Mouse (Mus musculus) kidney, embryonic 16.5 days (tissue): ENCODE measurements around the gene Prdx3. TPM values are rescaled to one million over a fixed set of nuclear protein-coding genes. Genes with fewer than 3 reads are reported as not detected.

Experiments used
- ATAC-seq: fragments of 200-750 bp; cut with Nextera tagmentation; 2 replicates; pipeline ENCODE4 v1.8.0; 2017; ENCODE audit warnings: moderate TSS enrichment; ENCODE audit not compliant: low FRiP score, low TSS enrichment
- H3K27ac ChIP-seq: fragments of 300-500 bp; sonication (generic); 2 replicates; pipeline ENCODE4 v1.5.1; 2014; ENCODE audit warnings: low read length
- H3K27me3 ChIP-seq: fragments of 300-500 bp; sonication (generic); 2 replicates; pipeline ENCODE4 v1.6.1; 2014; ENCODE audit warnings: low read length, control low read depth, mixed read lengths; ENCODE audit not compliant: insufficient read depth
- H3K36me3 ChIP-seq: fragments of 300-500 bp; sonication (generic); 2 replicates; pipeline ENCODE4 v1.6.1; 2014; ENCODE audit warnings: low read length, control low read depth, mixed read lengths; ENCODE audit not compliant: insufficient read depth
- H3K4me1 ChIP-seq: fragments of 300-500 bp; sonication (generic); 2 replicates; pipeline ENCODE4 v1.6.1; 2014; ENCODE audit warnings: low read length, control low read depth, mixed read lengths; ENCODE audit not compliant: insufficient read depth
- H3K4me2 ChIP-seq: fragments of 300-500 bp; sonication (generic); replicated peaks from 2 replicates; pipeline ENCODE4 v1.6.1; 2014; ENCODE audit warnings: low read depth, low read length
- H3K4me3 ChIP-seq: fragments of 300-500 bp; sonication (generic); 2 replicates; pipeline ENCODE4 v1.5.1; 2014; ENCODE audit warnings: mild to moderate bottlenecking, low read length
- H3K9ac ChIP-seq: fragments of 300-500 bp; sonication (generic); replicated peaks from 2 replicates; pipeline ENCODE4 v1.6.1; 2014; ENCODE audit warnings: low read length
- H3K9me3 ChIP-seq: fragments of 300-500 bp; sonication (generic); 2 replicates; pipeline ENCODE4 v1.6.1; 2016; ENCODE audit warnings: low read length, control low read depth
- WGBS: fragments of 180-500 bp; shearing (Covaris S2); extraction: QIAGEN DNeasy Blood & Tissue Kit; methylation state at CpG from one replicate; pipeline ENCODE4 v1.1.7; 2014; 5-methylcytosine and 5-hydroxymethylcytosine counted together
- polyA plus RNA-seq: library from polyadenylated mRNA; unstranded; fragments of >200 nt; fragmentation: Nextera tagmentation; extraction: Ambion mirVana; gene quantifications from 2 replicates; pipeline ENCODE4 v1.2.1, GENCODE M21; 2015

Prdx3 gene
- polyA plus RNA-seq, 1 experiment from 2014 or later, result 150 TPM

GRCm38 (mm10) chr19:60891934-60892547 lies 17.7 kb upstream of the Prdx3 start:
- Histone ChIP-seq H3K4me2 (peak overlapping the region; percentile 89), H3K4me1 (peaks cover 19% of the 10 kb centered on the region), H3K9me3 (no peaks in the 10 kb centered on the region), H3K27me3 (no peaks in the 10 kb centered on the region), H3K9ac (no peak overlapping the region), H3K36me3 (no peaks in the 10 kb centered on the region), H3K4me3 (peak overlapping the region; percentile 86; the same call in 1 of the 2 replicates), H3K27ac (no peak overlapping the region)
- 36% methylated on average over 1 of the region's 1 CpGs for WGBS
- ATAC-seq, result no peak

DNA sequence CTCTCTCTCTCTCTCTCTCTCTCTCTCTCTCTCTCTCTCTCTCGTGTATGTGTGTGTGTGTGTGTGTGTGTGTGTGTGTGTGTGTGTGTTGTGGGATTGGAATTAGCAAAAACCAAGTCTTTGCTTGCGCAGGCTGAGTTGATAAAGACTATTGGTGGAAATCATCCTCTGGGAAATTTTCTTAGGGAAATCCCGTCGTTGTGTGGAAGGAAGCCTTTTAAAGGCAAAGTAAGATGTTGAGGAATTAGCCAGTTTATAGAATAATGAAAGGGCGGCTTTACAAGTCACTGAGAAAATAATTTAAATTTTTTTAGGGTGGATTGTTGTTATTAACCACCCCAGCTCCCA lies 16.7 kb upstream of the Prdx3 start:
- Histone ChIP-seq H3K4me3 (peak overlapping the region; percentile 86), H3K4me2 (peak overlapping the region; percentile 89), H3K9me3 (no peaks in the 10 kb centered on the region), H3K27ac (no peak overlapping the region), H3K9ac (0 out of 2 replicates have a peak overlapping the region, but pooled peaks have one; percentile 38), H3K36me3 (no peaks in the 10 kb centered on the region), H3K4me1 (peaks cover 19% of the 10 kb centered on the region), H3K27me3 (no peaks in the 10 kb centered on the region)
- ATAC-seq, result no peak
- 15% methylated on average over 5 of the region's 5 CpGs for WGBS

- Histone ChIP-seq H3K27me3 (no peaks in the 10 kb centered on the region), H3K9me3 (no peaks in the 10 kb centered on the region), H3K36me3 (no peaks in the 10 kb centered on the region), H3K4me1 (peaks cover 19% of the 10 kb centered on the region), H3K4me3 (peak overlapping the region; percentile 86), H3K27ac (peak overlapping the region; percentile 67), H3K4me2 (peak overlapping the region; percentile 89), H3K9ac (peak overlapping the region; percentile 78)
- ATAC-seq, result peak; percentile 47
- under 1% methylated on average over 41 of the region's 41 CpGs for WGBS
Observed at GRCm38 (mm10) chr19:60890391-60891122, 16.2 kb upstream of the Prdx3 start.

- Histone ChIP-seq H3K9me3 (no peaks in the 10 kb centered on the region), H3K27me3 (no peaks in the 10 kb centered on the region), H3K27ac (peak within 1 kb of the TSS; percentile 96), H3K4me1 (peaks cover 19% of the 10 kb centered on the region), H3K4me3 (peak within 1 kb of the TSS; percentile 86), H3K4me2 (peak within 1 kb of the TSS; percentile 89), H3K36me3 (no peaks in the 10 kb centered on the region), H3K9ac (peak within 1 kb of the TSS; percentile 78)
- under 1% methylated on average over 54 of the region's 55 CpGs for WGBS
- peak; percentile 99 for ATAC-seq
Observed at GRCm38 (mm10) chr19:60889714-60890315, 15.5 kb upstream of the Prdx3 start, which contains the start of gene Grk5. Grk5 (plus strand) TSS chr19:60889749.

DNA sequence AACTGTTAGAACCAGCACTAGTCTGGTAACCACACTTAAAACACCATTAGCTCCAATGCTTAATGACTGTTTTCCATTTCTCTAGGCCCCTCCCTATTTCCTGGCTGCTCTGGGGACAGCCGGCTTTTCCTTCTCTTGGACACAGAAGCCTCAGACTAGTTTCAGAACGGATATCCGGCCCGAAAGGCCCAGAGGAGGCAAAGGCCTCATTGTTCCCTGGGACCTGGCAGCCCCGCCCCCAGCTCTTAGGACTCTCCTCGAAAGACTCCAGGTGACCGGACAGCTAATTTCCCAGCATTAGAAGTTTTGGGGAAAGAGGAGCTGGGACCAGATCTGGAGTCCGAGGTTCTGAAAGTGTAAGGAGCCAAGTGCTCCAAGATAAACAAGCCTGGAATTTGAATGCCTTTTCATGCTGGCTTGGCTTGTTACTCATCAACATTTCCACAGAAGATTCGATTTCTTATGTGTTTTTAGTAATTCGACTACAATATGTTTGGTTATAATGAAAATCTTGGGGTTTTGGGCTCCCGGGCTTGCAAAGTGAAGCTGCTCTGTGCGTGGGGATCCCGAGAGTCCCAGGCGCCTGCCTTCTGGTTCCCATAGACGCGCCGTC lies 14.9 kb upstream of the Prdx3 start:
- Histone ChIP-seq H3K27ac (peak overlapping the region; percentile 96), H3K9ac (peak overlapping the region; percentile 78), H3K9me3 (no peaks in the 10 kb centered on the region), H3K27me3 (no peaks in the 10 kb centered on the region), H3K4me1 (peaks cover 19% of the 10 kb centered on the region), H3K36me3 (no peaks in the 10 kb centered on the region), H3K4me2 (peak overlapping the region; percentile 89), H3K4me3 (peak overlapping the region; percentile 86)
- WGBS, result 5% methylated on average over 17 of the region's 17 CpGs
- ATAC-seq, result peak; percentile 55

- H3K36me3 ChIP-seq, result no peaks in the 10 kb centered on the region
- H3K9ac ChIP-seq, result no peak overlapping the region
- 79% methylated on average over 2 of the region's 2 CpGs for WGBS
- H3K9me3 ChIP-seq, result no peaks in the 10 kb centered on the region
- peaks cover 19% of the 10 kb centered on the region for H3K4me1 ChIP-seq
- no peak for ATAC-seq
- no peaks in the 10 kb centered on the region for H3K27me3 ChIP-seq
- H3K27ac ChIP-seq, result no peak overlapping the region
- no peak overlapping the region for H3K4me2 ChIP-seq
- H3K4me3 ChIP-seq, result no peak overlapping the region
Observed at GRCm38 (mm10) chr19:60887637-60888036, 13.3 kb upstream of the Prdx3 start.

DNA sequence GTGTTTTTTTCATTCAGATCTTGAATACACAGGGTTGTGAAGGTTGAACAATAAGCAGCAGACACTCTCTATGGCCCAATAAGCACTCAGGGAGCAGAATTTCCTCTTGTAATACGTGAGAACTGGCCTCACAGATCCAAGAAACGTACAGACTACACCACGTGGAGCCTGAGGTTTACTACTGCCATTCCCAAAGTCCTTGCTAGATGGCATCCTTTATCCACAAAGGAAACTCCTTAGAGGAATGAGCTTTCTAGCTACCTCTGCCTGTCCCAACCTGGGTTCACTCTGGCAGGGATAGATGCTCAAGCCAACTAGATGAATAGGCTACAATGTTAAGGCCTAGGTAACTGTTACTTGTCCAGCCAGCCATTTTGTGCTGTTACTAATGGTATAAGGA lies 8.8 kb upstream of the Prdx3 start:
- no peaks in the 10 kb centered on the region for H3K27me3 ChIP-seq
- H3K27ac ChIP-seq, result no peak overlapping the region
- H3K36me3 ChIP-seq, result no peaks in the 10 kb centered on the region
- H3K4me2 ChIP-seq, result no peak overlapping the region
- no peaks in the 10 kb centered on the region for H3K9me3 ChIP-seq
- no peak for ATAC-seq
- H3K4me3 ChIP-seq, result no peak overlapping the region
- 4% methylated on average over 3 of the region's 3 CpGs for WGBS
- H3K9ac ChIP-seq, result no peak overlapping the region
- H3K4me1 ChIP-seq, result no peaks in the 10 kb centered on the region

DNA sequence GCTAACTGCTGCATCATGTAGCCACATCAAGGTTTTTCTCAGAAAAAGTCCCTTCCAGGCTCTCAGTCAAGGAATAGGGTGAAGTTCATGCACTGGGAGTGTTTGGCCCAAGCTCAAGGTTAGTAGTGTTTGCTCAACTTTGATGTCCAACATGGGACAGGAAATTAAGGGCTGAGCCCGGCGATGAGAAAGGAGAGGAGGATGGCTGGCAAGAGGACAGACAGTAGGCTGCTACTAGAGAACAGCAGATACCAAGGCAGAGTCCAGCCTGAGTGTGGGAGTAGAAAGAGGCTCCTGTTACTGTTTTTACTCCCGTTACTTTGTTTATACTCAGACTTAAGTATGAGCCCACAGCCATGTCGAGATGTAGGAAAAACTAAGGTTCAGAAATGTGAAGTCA lies 855 bp downstream of the Prdx3 start:
- Histone ChIP-seq H3K36me3 (peaks cover 14% of the 10 kb centered on the region; the same call in 1 of the 2 replicates), H3K9ac (peak overlapping the region; percentile 35), H3K4me3 (peak overlapping the region; percentile 79), H3K27ac (peak overlapping the region; percentile 17), H3K9me3 (no peaks in the 10 kb centered on the region), H3K4me1 (peaks cover 13% of the 10 kb centered on the region), H3K27me3 (no peaks in the 10 kb centered on the region), H3K4me2 (peak overlapping the region; percentile 61)
- WGBS, result 6% methylated on average over 4 of the region's 4 CpGs
- ATAC-seq, result no peak; the same call in none of the 2 replicates

DNA sequence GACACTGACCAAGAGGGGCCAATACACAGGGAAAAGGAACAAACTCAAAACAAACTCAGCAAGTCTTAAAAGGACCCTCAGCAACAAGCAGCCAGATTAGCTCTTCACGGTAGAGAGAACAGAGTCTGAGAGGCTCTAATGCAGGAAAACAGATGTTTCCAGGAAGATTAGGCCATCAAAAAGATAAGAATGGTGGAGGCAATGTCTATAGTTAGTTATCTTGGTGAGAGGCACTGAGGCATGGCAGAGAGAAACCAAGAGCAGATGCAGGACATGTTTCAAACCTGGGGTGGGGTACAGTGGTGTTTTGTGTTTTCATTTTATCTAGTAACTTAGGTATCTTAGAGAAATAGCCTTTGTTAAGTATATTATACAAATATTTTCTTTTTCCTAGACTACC lies 2.1 kb downstream of the Prdx3 start:
- Histone ChIP-seq H3K4me1 (peaks cover 13% of the 10 kb centered on the region), H3K4me3 (no peak overlapping the region)
- 62% methylated on average over 1 of the region's 1 CpGs for WGBS

More for the DNA sequence above, 2.1 kb downstream of the Prdx3 start:
- peaks cover 23% of the 10 kb centered on the region for H3K36me3 ChIP-seq
- no peak for ATAC-seq
- H3K4me2 ChIP-seq, result no peak overlapping the region
- H3K9ac ChIP-seq, result no peak overlapping the region
- H3K27me3 ChIP-seq, result no peaks in the 10 kb centered on the region
- no peaks in the 10 kb centered on the region for H3K9me3 ChIP-seq
- H3K27ac ChIP-seq, result no peak overlapping the region
